Mouse (Mus musculus): ENCODE measurements at regions not wholly inside any gene's neighbourhood (a gene's known extent, or its start where the extent isn't known, plus 50 kb on each side); places are given as distances from the start of the nearest gene placed in this dataset.

GRCm38 (mm10) chr11:64755563-64755962 lies 223.3 kb upstream of the Elac2 start:
- ATAC-seq (ENCODE audit: insufficient number of reproducible peaks, low FRiP score, low TSS enrichment) = no peak

GRCm38 (mm10) chr11:64760626-64761025 lies 218.2 kb upstream of the Elac2 start:
- no peak for ATAC-seq (ENCODE audit: insufficient number of reproducible peaks, low FRiP score, low TSS enrichment)

DNA sequence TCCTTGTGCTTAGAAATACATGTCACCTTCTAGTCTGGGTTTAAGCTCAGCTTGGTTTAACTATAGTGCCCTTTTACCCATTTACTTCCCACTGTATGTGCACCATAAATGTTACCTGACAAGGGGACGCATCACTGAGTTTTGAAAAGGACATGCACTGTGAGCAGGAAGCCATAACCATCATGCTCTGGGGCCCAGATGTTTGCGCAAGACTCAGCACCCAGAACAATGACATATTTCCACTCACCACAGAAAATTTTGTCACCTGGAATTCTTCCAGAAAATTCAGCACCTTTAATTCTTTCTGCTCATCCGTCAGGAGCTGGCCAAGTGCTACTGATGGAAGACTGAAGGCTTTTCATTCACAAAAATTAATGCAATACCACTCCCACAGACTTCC lies 216.1 kb upstream of the Elac2 start:
- ATAC-seq (ENCODE audit: insufficient number of reproducible peaks, low FRiP score, low TSS enrichment) = no peak

GRCm38 (mm10) chr11:64764056-64764455 lies 214.8 kb upstream of the Elac2 start:
- no peak for ATAC-seq (ENCODE audit: insufficient number of reproducible peaks, low FRiP score, low TSS enrichment)

GRCm38 (mm10) chr11:64776691-64777090 lies 202.1 kb upstream of the Elac2 start:
- no peak for ATAC-seq (ENCODE audit: insufficient number of reproducible peaks, low FRiP score, low TSS enrichment)

- no peak for ATAC-seq (ENCODE audit: insufficient number of reproducible peaks, low FRiP score, low TSS enrichment)
Measured at GRCm38 (mm10) chr11:64800246-64801121, 178.4 kb upstream of the Elac2 start.

DNA sequence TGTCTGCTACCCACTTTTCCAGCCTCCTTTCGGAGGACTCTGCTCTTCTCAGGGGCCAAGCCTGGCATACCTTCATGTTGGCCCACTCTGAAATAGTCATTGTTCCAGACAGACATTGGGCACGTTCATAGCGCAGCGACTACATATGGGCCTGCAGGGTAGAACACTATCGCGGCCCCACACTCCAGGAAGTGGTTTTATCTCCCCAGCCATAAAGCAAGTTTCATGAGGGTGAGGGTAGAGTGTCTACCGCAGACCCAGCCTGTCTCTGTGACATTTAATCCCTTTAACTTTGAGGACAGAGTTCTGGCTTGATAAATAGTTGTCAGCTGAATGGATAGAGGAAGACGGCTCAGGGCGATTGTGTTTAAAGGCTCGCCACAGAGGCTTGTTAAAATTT lies 177.5 kb upstream of the Elac2 start:
- ATAC-seq (ENCODE audit: insufficient number of reproducible peaks, low FRiP score, low TSS enrichment) = no peak

- ATAC-seq (ENCODE audit: insufficient number of reproducible peaks, low FRiP score, low TSS enrichment) = no peak
Measured at GRCm38 (mm10) chr11:64805567-64805966, 173.3 kb upstream of the Elac2 start.

- ATAC-seq (ENCODE audit: insufficient number of reproducible peaks, low FRiP score, low TSS enrichment) = no peak
Measured at GRCm38 (mm10) chr11:64812408-64812807, 166.4 kb upstream of the Elac2 start.

- no peak for ATAC-seq (ENCODE audit: insufficient number of reproducible peaks, low FRiP score, low TSS enrichment)
Measured at GRCm38 (mm10) chr11:64829429-64829828, 149.4 kb upstream of the Elac2 start.

DNA sequence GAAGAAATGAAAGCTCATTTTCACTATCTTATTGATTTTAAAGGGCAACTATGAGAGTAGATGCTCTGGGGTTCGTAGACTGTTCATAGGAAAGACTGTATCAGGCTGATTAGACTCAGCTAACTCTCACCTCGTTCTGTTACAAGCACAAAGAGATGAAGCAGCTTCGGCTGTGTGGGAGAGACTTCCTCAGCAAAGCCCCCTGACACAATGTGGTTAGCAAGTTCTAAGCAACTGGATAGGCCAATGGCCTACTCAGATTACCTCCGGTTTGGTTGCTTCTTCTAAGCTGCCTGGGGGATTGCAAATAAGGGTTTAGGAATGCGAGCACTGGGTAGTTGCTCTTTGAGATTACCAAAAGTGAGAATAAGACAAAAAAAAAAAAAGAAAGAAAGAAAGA lies 146.4 kb upstream of the Elac2 start:
- no peak for ATAC-seq (ENCODE audit: insufficient number of reproducible peaks, low FRiP score, low TSS enrichment)

DNA sequence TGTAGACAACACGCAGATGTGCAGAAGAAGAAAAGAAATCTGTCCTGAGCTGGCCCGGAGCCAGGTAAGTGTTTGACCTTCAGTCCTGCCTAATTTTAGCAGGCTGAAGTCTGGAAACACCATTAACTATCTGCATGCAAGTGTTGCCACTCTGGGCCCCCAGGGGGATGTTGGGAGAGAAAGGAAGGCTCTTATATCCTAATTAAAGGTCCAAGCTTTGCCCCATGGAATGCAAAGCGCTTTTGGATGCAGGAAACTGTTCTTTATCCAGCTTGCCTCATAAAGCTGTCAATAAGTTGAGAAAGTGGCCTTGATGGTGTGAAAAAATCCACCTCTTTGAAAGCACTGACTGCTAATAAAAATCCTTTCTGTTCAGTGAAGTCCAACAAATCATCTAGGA lies 145.1 kb upstream of the Elac2 start:
- ATAC-seq (ENCODE audit: insufficient number of reproducible peaks, low FRiP score, low TSS enrichment) = no peak

DNA sequence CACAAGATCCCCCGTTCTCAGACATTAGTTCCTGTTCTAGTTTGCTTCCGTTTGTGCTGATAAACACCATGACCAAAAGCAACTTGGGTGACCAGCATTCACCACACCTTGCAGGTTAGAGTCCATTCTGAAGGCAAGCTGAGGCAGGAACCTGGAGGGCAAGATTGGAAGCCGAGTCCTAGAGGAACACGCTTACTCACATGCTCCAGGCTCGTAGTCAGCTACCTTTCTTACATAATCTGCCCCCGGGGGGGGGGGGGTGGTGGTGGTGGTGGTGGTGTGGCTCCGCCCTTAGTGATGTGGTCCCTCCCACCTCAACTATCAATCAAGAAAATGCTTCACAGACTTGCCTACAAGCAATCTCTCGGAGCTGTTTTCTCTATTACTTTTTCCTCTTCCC lies 142.1 kb upstream of the Elac2 start:
- ATAC-seq (ENCODE audit: insufficient number of reproducible peaks, low FRiP score, low TSS enrichment) = no peak

- ATAC-seq (ENCODE audit: insufficient number of reproducible peaks, low FRiP score, low TSS enrichment) = no peak
Measured at GRCm38 (mm10) chr11:64841092-64841491, 137.7 kb upstream of the Elac2 start.

- no peak for ATAC-seq (ENCODE audit: insufficient number of reproducible peaks, low FRiP score, low TSS enrichment)
Measured at GRCm38 (mm10) chr11:64842775-64843530, 135.9 kb upstream of the Elac2 start.

DNA sequence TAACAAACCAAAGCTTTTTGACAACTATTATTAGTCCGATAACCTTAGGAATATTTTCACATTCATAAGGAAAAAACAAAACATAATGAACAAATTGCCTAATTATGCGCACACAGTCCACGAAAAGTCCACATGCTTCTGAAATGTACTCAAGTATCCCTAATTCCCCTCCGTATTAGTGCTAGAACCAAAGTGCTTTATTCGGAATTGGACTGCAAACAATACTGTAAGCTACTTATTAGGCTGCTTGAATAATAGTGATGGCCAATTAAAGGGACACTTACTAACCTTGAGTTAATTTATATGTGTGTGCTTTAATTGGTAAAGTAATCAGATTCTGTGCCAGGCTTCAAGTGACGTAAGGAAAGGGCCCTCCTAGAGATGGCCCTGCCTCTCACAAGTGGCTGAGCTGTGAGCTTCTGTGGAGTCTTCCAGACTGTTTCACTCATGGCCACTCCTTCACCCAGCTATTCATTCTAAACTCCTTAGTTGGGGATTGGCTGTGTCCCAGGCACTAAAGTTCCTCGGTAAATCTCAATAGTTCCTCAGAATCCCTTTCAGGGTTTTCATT lies 132.2 kb upstream of the Elac2 start:
- ATAC-seq (ENCODE audit: insufficient number of reproducible peaks, low FRiP score, low TSS enrichment) = no peak

DNA sequence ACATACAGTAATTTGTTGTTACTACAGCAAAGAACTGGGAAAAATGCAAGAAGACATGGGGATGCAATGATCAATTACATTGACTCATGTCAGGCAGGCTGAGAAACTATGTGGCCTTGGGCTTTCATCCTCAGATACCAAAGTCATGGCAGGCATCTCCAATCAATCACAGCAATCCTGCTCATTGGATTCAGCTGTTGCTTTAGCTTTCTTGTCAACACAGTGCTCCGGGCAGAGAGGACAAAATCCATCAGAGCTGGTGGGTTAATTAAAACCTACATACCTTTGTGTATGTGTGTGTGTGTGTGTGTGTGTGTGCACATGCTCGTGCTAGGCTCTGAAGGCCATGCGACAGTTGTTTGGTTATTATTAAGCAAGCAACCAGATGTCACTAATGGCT lies 119.2 kb upstream of the Elac2 start:
- no peak for ATAC-seq (ENCODE audit: insufficient number of reproducible peaks, low FRiP score, low TSS enrichment)

DNA sequence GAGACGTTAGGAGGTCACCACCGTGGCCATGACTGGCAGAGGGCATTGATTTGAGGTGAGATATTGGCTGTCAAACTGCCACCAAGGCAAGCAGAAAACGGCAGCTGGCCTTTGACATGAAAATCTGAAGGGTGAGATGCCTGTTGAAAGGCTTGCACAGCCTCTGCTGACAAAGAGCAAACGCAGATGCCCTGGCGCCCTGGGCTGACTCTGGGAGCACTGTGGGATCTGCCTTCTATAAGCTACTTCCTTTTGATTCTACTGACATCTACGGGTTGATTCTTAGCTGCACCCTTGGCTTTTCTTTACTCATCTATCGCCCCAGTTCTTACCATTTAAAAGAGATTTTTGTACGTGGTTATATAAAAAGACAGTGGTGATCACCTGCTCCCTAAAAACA lies 98.2 kb upstream of the Elac2 start:
- no peak for ATAC-seq (ENCODE audit: insufficient number of reproducible peaks, low FRiP score, low TSS enrichment)

GRCm38 (mm10) chr11:64884518-64884917 lies 94.3 kb upstream of the Elac2 start:
- no peak for ATAC-seq (ENCODE audit: insufficient number of reproducible peaks, low FRiP score, low TSS enrichment)

DNA sequence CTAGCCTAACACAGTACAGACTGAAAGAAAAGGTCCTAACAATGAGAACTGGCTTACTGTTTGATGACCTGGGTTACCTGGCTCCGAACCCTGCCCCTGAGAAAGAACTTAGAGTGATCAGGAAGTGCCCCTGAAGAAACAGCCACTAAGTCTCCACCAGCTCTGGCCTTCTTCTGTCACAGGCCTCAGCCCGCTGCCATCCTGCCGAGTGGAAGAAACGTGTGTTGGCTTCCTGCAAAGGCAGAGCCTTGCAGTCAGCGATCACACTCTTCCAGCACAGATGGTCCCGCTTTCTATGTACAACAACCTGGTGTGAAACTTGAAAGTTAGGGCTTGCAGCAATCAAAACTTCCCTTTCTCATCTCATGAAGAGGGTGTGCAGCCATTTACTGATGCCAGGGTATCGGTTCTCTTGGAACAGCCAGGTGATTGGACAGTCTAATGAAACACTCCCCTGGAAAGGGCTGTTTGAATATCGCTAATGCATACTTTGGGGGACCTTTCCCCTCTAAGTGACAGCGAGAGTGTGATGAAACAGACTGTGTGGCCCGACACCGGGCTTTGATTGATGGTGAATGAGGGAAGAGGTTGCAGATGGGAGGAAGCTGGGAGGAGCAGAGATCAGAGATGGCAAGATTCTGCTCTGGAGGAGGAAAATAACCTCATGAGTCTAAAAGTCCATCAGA lies 89.4 kb upstream of the Elac2 start:
- no peak for ATAC-seq (ENCODE audit: insufficient number of reproducible peaks, low FRiP score, low TSS enrichment)

DNA sequence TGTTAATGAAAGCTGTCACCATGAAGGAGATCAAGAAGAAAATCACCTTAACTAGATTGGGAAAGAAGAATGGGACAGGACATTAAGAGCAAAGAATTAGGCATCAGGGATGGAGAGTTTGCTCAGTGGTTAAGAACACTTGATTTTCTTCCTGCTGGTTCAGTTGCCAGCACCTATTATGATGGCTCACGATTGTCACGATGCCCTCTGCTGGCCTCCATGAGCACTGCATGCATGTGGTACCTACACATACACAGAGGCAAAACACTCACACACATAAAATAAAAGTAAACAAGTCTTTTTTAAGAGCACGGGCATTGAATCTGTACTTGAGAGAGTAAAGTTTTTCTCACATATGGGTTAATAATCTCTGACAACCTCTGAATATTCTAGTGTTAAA lies 88.1 kb upstream of the Elac2 start:
- no peak for ATAC-seq (ENCODE audit: insufficient number of reproducible peaks, low FRiP score, low TSS enrichment)
